ENCODE assay signal across 8 mouse cellular contexts in genomic region chr1:191574871-191575457, GRCm38 (mm10). TPM values are rescaled to one million over a fixed set of nuclear protein-coding genes. Genes with fewer than 3 reads are reported as not detected.
DNase-seq lines count a peak whose midpoint lies in the region; ATAC-seq and TF ChIP-seq lines count a peak whose summit lies in the region.

No protein-coding gene starts in this region.

- no peak for TF ChIP-seq CTCF in lung, embryonic 14.5 days (IDR thresholded peaks at IDR 0.05; ENCODE audit: low read depth)

- H3K4me1 ChIP-seq in intestine, embryonic 16.5 days (ENCODE audit: control insufficient read depth, insufficient read depth, low read length), result peaks cover 21% of the 10 kb centered on the region
- H3K4me1 ChIP-seq in lung, embryonic 14.5 days (ENCODE audit: insufficient read depth), result peaks cover 12% of the 10 kb centered on the region
- peaks cover 33% of the 10 kb centered on the region for H3K4me1 ChIP-seq in neural tube, embryonic 15.5 days

- WGBS in intestine, embryonic 16.5 days, result under 1% methylated on average over 51 of the region's 52 CpGs
- under 1% methylated on average over 52 of the region's 52 CpGs for WGBS in lung, embryonic 14.5 days
- WGBS in neural tube, embryonic 15.5 days, result under 1% methylated on average over 52 of the region's 52 CpGs

- no peaks in the 10 kb centered on the region for H3K27me3 ChIP-seq in intestine, embryonic 16.5 days (replicated peaks; ENCODE audit: control insufficient read depth, insufficient read depth, low read length)
- H3K27me3 ChIP-seq in lung, embryonic 14.5 days (ENCODE audit: insufficient read depth, low read length), result no peaks in the 10 kb centered on the region
- no peaks in the 10 kb centered on the region for H3K27me3 ChIP-seq in neural tube, embryonic 15.5 days (replicated peaks)

- peak overlapping the region; percentile 90 for H3K4me3 ChIP-seq in intestine, embryonic 16.5 days (ENCODE audit: low read length)
- H3K4me3 ChIP-seq in lung, embryonic 14.5 days (ENCODE audit: low read depth, low read length), result peak overlapping the region; percentile 85
- H3K4me3 ChIP-seq in neural tube, embryonic 15.5 days (replicated peaks), result peak overlapping the region; percentile 83

- H3K36me3 ChIP-seq in intestine, embryonic 16.5 days (ENCODE audit: control insufficient read depth, insufficient read depth, low read length), result no peaks in the 10 kb centered on the region
- peaks cover 20% of the 10 kb centered on the region for H3K36me3 ChIP-seq in lung, embryonic 14.5 days (ENCODE audit: insufficient read depth)
- H3K36me3 ChIP-seq in neural tube, embryonic 15.5 days, result no peaks in the 10 kb centered on the region

- peak; percentile 45 for ATAC-seq in erythroblast, adult 5-6 weeks (replicated peaks; ENCODE audit: low FRiP score, poor library complexity, severe bottlenecking)
- ATAC-seq in intestine, embryonic 16.5 days, result peak; percentile 35
- peak; percentile 46 for ATAC-seq in lung, embryonic 14.5 days (ENCODE audit: insufficient read depth)
- no peak; the same call in 1 of the 2 replicates for ATAC-seq in neural tube, embryonic 15.5 days (ENCODE audit: low FRiP score)

- peak overlapping the region; percentile 85 for H3K4me2 ChIP-seq in intestine, embryonic 16.5 days (ENCODE audit: low read depth, low read length)
- peak overlapping the region; percentile 85 for H3K4me2 ChIP-seq in lung, embryonic 14.5 days
- peak overlapping the region; percentile 99 for H3K4me2 ChIP-seq in neural tube, embryonic 15.5 days

- H3K9me3 ChIP-seq in intestine, embryonic 16.5 days (ENCODE audit: control insufficient read depth, low read length), result no peaks in the 10 kb centered on the region
- H3K9me3 ChIP-seq in lung, embryonic 14.5 days (ENCODE audit: low read depth, low read length), result 0 out of 2 replicates have a peak, but pooled peaks cover 2% of the 10 kb centered on the region
- no peaks in the 10 kb centered on the region for H3K9me3 ChIP-seq in neural tube, embryonic 15.5 days (replicated peaks)

- H3K27ac ChIP-seq in intestine, embryonic 16.5 days (ENCODE audit: low read length), result peak overlapping the region; percentile 91
- peak overlapping the region; percentile 98 for H3K27ac ChIP-seq in lung, embryonic 14.5 days (ENCODE audit: low read depth)
- H3K27ac ChIP-seq in neural tube, embryonic 15.5 days (replicated peaks), result peak overlapping the region; percentile 73

- DNase-seq in kidney, adult 11 months, result peak; percentile 37
- DNase-seq in kidney, adult 18-20 months, result no peak
- DNase-seq in NIH3T3 (ENCODE audit: low read depth), result peak; percentile 87
- DNase-seq in lung, embryonic 14.5 days, result peak; percentile 88
- DNase-seq in urinary bladder, adult 2 months (ENCODE audit: low spot score), result no peak

- peak overlapping the region; percentile 78 for H3K9ac ChIP-seq in intestine, embryonic 16.5 days (ENCODE audit: low read depth, low read length)
- H3K9ac ChIP-seq in lung, embryonic 14.5 days, result peak overlapping the region; percentile 88
- peak overlapping the region; percentile 52 for H3K9ac ChIP-seq in neural tube, embryonic 15.5 days (replicated peaks)

RNA-seq across cellular contexts. Expression of gene Dtl, which starts 0.4 kb away (rescaled TPM):
- total RNA-seq in erythroblast, adult 5-6 weeks (2015; ENCODE audit: low replicate concordance), result 38.0 and 45.3 TPM in 2 replicates
- 29.1 and 30.1 TPM in 2 replicates for total RNA-seq in erythroblast, adult 5-6 weeks (2017; ENCODE audit: low replicate concordance)
- 27.0 and 30.8 TPM in 2 replicates for polyA plus RNA-seq in intestine, embryonic 16.5 days (2015; fragmentation: Nextera tagmentation; extraction: Ambion mirVana)
- 75.6 and 75.8 TPM in 2 replicates for polyA plus RNA-seq in lung, embryonic 14.5 days (2014; fragmentation: Nextera tagmentation; extraction: Ambion mirVana)
- polyA plus RNA-seq in neural tube, embryonic 15.5 days (2015; fragmentation: Nextera tagmentation; extraction: Ambion mirVana), result 5.4 and 16.3 TPM in 2 replicates
- 0.72 and 1.0 TPM in 2 replicates for polyA plus RNA-seq in urinary bladder, adult 2 months (2012; rRNA removed)

RNA-seq across cellular contexts. Expression of gene Ints7, which starts 0.5 kb away (rescaled TPM):
- 9.0 and 12.3 TPM in 2 replicates for total RNA-seq in erythroblast, adult 5-6 weeks (2015; ENCODE audit: low replicate concordance)
- total RNA-seq in erythroblast, adult 5-6 weeks (2017; ENCODE audit: low replicate concordance), result 15.1 and 21.8 TPM in 2 replicates
- 35.6 and 35.7 TPM in 2 replicates for polyA plus RNA-seq in intestine, embryonic 16.5 days (2015; fragmentation: Nextera tagmentation; extraction: Ambion mirVana)
- 65.3 and 69.4 TPM in 2 replicates for polyA plus RNA-seq in lung, embryonic 14.5 days (2014; fragmentation: Nextera tagmentation; extraction: Ambion mirVana)
- polyA plus RNA-seq in neural tube, embryonic 15.5 days (2015; fragmentation: Nextera tagmentation; extraction: Ambion mirVana), result 32.2 and 35.8 TPM in 2 replicates
- polyA plus RNA-seq in urinary bladder, adult 2 months (2012; rRNA removed), result 22.1 and 24.1 TPM in 2 replicates

Comparison
In these comparisons a context has a peak if more than half of its experiments do, and no peak if none do; other contexts are left out.
1. DNase-seq: peak in kidney, adult 11 months (single experiment), NIH3T3 (single experiment) and lung, embryonic 14.5 days (single experiment); none in kidney, adult 18-20 months (single experiment) and urinary bladder, adult 2 months (single experiment).
2. Peak in every context shown above with its lines, with median percentiles within 50 percentile points of each other: H3K27ac ChIP-seq, H3K4me2 ChIP-seq, H3K4me3 ChIP-seq and H3K9ac ChIP-seq.